ENCODE assay signal across 8 mouse cellular contexts in the genomic region with DNA sequence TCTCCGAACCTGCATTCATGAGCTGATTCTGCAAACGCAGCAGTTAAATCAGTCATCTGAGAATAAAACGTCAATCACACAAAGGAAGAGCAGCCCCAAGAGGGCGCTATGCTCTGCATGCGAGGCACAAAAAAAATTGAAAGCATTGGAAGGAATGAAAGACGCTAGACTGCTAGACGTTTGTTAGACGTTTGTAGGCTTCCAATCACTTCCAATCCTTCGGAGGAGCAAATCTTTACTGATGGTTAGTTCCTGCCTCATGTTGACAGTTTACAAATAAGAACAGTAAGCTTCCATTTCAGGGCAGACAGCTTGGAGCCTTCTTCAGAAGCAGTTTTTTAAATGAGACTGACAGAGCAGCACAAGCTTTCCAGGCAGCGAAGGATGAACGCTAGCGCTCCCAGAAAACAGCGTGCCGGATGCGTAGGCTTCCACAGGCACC.
DNase-seq lines count a peak whose midpoint lies in the region; ATAC-seq and TF ChIP-seq lines count a peak whose summit lies in the region.

No protein-coding gene starts in this region.

- no peaks in the 10 kb centered on the region for H3K4me1 ChIP-seq in hindbrain, postnatal 0 days (ENCODE audit: insufficient read depth, low read length)

- H3K27me3 ChIP-seq in hindbrain, postnatal 0 days (ENCODE audit: insufficient read depth, low read length) = no peaks in the 10 kb centered on the region

- DNase-seq in left cerebral cortex, adult 2 months (ENCODE audit: extremely low spot score in 1 of 2, low spot score in 2 of 2) = peak; percentile 17 to 22
- no peak for DNase-seq in left cerebral cortex, adult 11 months (ENCODE audit: low spot score)
- DNase-seq in embryo, embryonic 10.5 days (ENCODE audit: low spot score) = peak; percentile 74
- DNase-seq in hindbrain, postnatal 0 days (ENCODE audit: low spot score) = peak; percentile 79
- DNase-seq in left cerebral cortex, postnatal 25 days (ENCODE audit: low spot score in 2 of 2) = peak; percentile 40 to 43
- DNase-seq in right cerebral cortex, adult 2 months (ENCODE audit: low spot score in 2 of 2) = peak; percentile 29 to 55

- intact Hi-C loops in left cerebral cortex, adult 2 months (cut with DNase I) = loop anchor here (1.0 kb wide), 1 partner anchor 259 kb away; no protein-coding TSS in a partner anchor
- intact Hi-C loops in left cerebral cortex, postnatal 25 days (cut with DNase I) = loop anchor here (2.0 kb wide), 1 partner anchor 260 kb away; no protein-coding TSS in a partner anchor

- TF ChIP-seq CTCF in left cerebral cortex, adult 2 months (IDR thresholded peaks at IDR 0.05) = peak; percentile 65
- TF ChIP-seq CTCF in hindbrain, postnatal 0 days (IDR thresholded peaks at IDR 0.05; ENCODE audit: low read depth) = peak; percentile 73

- no peaks in the 10 kb centered on the region for H3K36me3 ChIP-seq in hindbrain, postnatal 0 days (ENCODE audit: insufficient read depth, low read length)

- no peak for ATAC-seq in hindbrain, postnatal 0 days
- no peak for ATAC-seq in activated CD4-positive, CD25-positive, alpha-beta regulatory T cell, adult 4 months
- no peak for ATAC-seq in megakaryocyte-erythroid progenitor cell, adult 5-6 weeks (replicated peaks; ENCODE audit: low FRiP score, low TSS enrichment, poor library complexity, severe bottlenecking)

- 31% methylated on average over 15 of the region's 15 CpGs for WGBS in hindbrain, postnatal 0 days

- no peak overlapping the region for H3K4me3 ChIP-seq in left cerebral cortex, adult 2 months
- H3K4me3 ChIP-seq in hindbrain, postnatal 0 days (ENCODE audit: low read length) = peak overlapping the region; percentile 8; the same call in 1 of the 2 replicates

- no peaks in the 10 kb centered on the region for H3K9me3 ChIP-seq in hindbrain, postnatal 0 days (ENCODE audit: low read length)

- H3K27ac ChIP-seq in left cerebral cortex, adult 2 months = no peak overlapping the region
- H3K27ac ChIP-seq in hindbrain, postnatal 0 days = no peak overlapping the region

- peak overlapping the region; percentile 42 for H3K4me2 ChIP-seq in hindbrain, postnatal 0 days (ENCODE audit: low read depth, low read length)

- H3K9ac ChIP-seq in hindbrain, postnatal 0 days (replicated peaks; ENCODE audit: low read length) = peak overlapping the region; percentile 21; the same call in 1 of the 2 replicates
